Mouse (Mus musculus) ES-E14 (cell line): ENCODE results near the gene Map3k14. TPM values are rescaled to one million over a fixed set of nuclear protein-coding genes. Genes with fewer than 3 reads are reported as not detected.
A peak's percentile ranks its signal among the peaks of the same experiment; 100 is the strongest.
"Not testable (repeated sequence)": the region's sequence is repeated elsewhere in the genome, so short reads cannot be mapped to it uniquely, and the experiment has no call there.

ENCODE experiments used
- DNase-seq: peaks from one replicate; pipeline ENCODE4 v3.0.0-alpha.2; 2013; ENCODE audit warnings: low read depth, low spot score
- H3K27ac ChIP-seq: 2 replicates; pipeline ENCODE4 v1.5.1; 2012; ENCODE audit warnings: low read depth, mild to moderate bottlenecking, low read length, moderate library complexity, mixed read lengths; ENCODE audit not compliant: poor library complexity, insufficient read depth, severe bottlenecking
- H3K36me3 ChIP-seq: 2 replicates; pipeline ENCODE4 v1.6.1; 2012; ENCODE audit warnings: mild to moderate bottlenecking, low read length, moderate library complexity, mixed read lengths; ENCODE audit not compliant: control insufficient read depth, poor library complexity, insufficient read depth, severe bottlenecking
- H3K4me1 ChIP-seq, 2 experiments: fragments of 150-350 bp in 1 of 2; sonication (generic) in 1 of 2; 2 replicates each; pipeline ENCODE4 v1.6.1; 2012; ENCODE audit warnings: low read length in 2 of 2, mild to moderate bottlenecking in 1 of 2, mixed read lengths in 1 of 2; ENCODE audit not compliant: control insufficient read depth in 2 of 2, insufficient read depth in 2 of 2, poor library complexity in 1 of 2
- H3K4me3 ChIP-seq, 2 experiments: fragments of 150-350 bp in 1 of 2; sonication (generic) in 1 of 2; 2 replicates each; pipeline ENCODE4 v1.5.1; 2012; ENCODE audit warnings: low read length in 2 of 2, low read depth in 1 of 2, mild to moderate bottlenecking in 1 of 2, mixed read lengths in 1 of 2; ENCODE audit not compliant: insufficient read depth in 1 of 2, poor library complexity in 1 of 2, severe bottlenecking in 1 of 2
- H3K9ac ChIP-seq: 2 replicates; pipeline ENCODE4 v1.6.1; 2012; ENCODE audit warnings: low read depth, mild to moderate bottlenecking, low read length, mixed read lengths; ENCODE audit not compliant: poor library complexity, insufficient read depth, severe bottlenecking
- H3K9me3 ChIP-seq: fragments of 150-350 bp; sonication (generic); 2 replicates; pipeline ENCODE4 v1.6.1; 2012; ENCODE audit warnings: low read depth, mild to moderate bottlenecking, low read length; ENCODE audit not compliant: control insufficient read depth, insufficient read depth
- CHD2 ChIP-seq: IDR thresholded peaks from 2 replicates; pipeline ENCODE4 v1.6.1; 2014; ENCODE audit warnings: mild to moderate bottlenecking, low read depth, low read length, inconsistent platforms
- HCFC1 ChIP-seq: IDR thresholded peaks from 2 replicates; pipeline ENCODE4 v1.6.1; 2012; ENCODE audit warnings: low read length, inconsistent platforms, borderline replicate concordance; ENCODE audit not compliant: insufficient read depth
- MAFK ChIP-seq: IDR thresholded peaks from 2 replicates; pipeline ENCODE4 v1.6.1; 2014; ENCODE audit warnings: mild to moderate bottlenecking, low read depth, low read length, inconsistent platforms; ENCODE audit not compliant: insufficient read depth
- ZC3H11A ChIP-seq: IDR thresholded peaks from 2 replicates; pipeline ENCODE4 v1.6.1; 2012; ENCODE audit warnings: low read depth, mild to moderate bottlenecking, inconsistent platforms, low read length, borderline replicate concordance
- ZNF384 ChIP-seq: IDR thresholded peaks from 2 replicates; pipeline ENCODE4 v1.6.1; 2012; ENCODE audit warnings: low read depth, low read length, inconsistent platforms
- in situ Hi-C, 2 experiments: fragments of 600-800 bp; cut with MboI; formaldehyde crosslinking; loops; one replicate each; pipeline ENCODE4 v1.15.1; 2025; ENCODE audit warnings: low sequenced_read_pairs in 2 of 2, inconsistent platforms in 1 of 2; ENCODE audit not compliant: unreplicated experiment in 2 of 2
- total RNA-seq: library from RNA; depleted of rRNA; stranded (reverse); fragments of 300-350 nt; gene quantifications from 2 replicates; pipeline ENCODE4 v1.2.3, GENCODE M21; 2012

Gene Map3k14
- total RNA-seq, 1 experiment, result 4.5 TPM

GRCm38 (mm10) chr11:103231367-103231766 is 35.9 kb downstream of the Map3k14 start:
- H3K9ac ChIP-seq, result no peak overlapping the region
- DNase-seq, result no peak
- H3K27ac ChIP-seq, result no peak overlapping the region
- TF ChIP-seq ZC3H11A (no peak), CHD2 (no peak), MAFK (no peak), ZNF384 (no peak)
- peaks cover 0 to 11% of the 10 kb centered on the region in 2 experiments; a peak in 1 of 4 replicates for H3K4me1 ChIP-seq
- in situ Hi-C loops, result no loop called here
- no peaks in the 10 kb centered on the region for H3K9me3 ChIP-seq
- H3K4me3 ChIP-seq, result no peak overlapping the region
- H3K36me3 ChIP-seq, result no peaks in the 10 kb centered on the region; the same call in 1 of the 2 replicates

DNA sequence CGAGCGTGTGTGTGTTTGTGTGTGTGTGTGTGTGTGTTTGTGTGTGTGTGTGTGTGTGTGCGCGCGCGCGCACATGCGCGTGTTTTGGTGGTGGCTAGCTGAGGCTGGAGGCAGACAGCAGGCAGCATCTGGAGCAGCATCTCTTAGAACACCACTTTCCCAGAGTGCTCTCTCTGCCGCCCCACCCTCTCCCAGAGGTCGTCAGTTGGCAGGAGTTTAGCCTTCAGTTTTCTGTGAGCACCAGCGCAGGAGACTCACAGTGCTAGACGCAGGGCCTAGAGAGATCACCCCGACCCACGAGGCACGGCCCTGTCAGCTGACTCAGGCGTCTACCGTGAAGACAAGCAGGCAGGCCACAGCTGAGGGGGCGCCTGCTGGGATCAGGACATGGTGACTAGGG is 36.6 kb downstream of the Map3k14 start:
- H3K9ac ChIP-seq, result peak overlapping the region; percentile 41; the same call in 1 of the 2 replicates
- peaks cover 0 to 12% of the 10 kb centered on the region in 2 experiments; a peak in 1 of 4 replicates for H3K4me1 ChIP-seq
- peak overlapping the region; percentile 16 to 18; a peak in 1 of 4 replicates for H3K4me3 ChIP-seq
- H3K36me3 ChIP-seq, result no peaks in the 10 kb centered on the region; the same call in 1 of the 2 replicates
- TF ChIP-seq ZNF384 (no peak), MAFK (no peak), HCFC1 (no peak), CHD2 (no peak), ZC3H11A (no peak)
- no peaks in the 10 kb centered on the region for H3K9me3 ChIP-seq
- H3K27ac ChIP-seq, result no peak overlapping the region
- in situ Hi-C loops, result no loop called here
- no peak for DNase-seq

DNA sequence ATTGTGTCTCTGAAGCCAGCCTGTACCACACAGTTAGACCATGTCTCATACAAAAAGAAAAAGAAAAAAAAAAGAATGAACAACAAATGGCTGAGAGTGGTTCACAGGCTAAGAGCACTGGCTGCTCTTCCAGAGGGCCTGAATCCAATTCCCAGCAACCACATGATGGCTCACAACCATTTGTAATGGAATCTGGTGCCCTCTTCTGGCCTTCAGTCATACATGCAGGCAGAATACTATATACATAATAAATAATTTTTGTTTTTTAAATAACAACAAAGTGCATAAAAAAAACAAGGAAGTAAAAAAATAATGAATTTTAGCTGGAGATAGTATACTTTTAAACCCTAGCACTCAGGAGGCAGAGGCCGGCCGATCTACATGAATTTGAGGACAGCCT is 37.7 kb downstream of the Map3k14 start:
- H3K9me3 ChIP-seq, result no peaks in the 10 kb centered on the region
- H3K27ac ChIP-seq, result no peak overlapping the region
- in situ Hi-C loops, result no loop called here
- H3K4me1 ChIP-seq, result peaks cover 0 to 21% of the 10 kb centered on the region in 2 experiments; a peak in 2 of 4 replicates
- no peak for DNase-seq
- TF ChIP-seq ZC3H11A (0 out of 2 replicates have a peak, but pooled peaks have one; percentile 16), ZNF384 (no peak)
- H3K4me3 ChIP-seq, result no peak overlapping the region
- H3K36me3 ChIP-seq, result no peaks in the 10 kb centered on the region; the same call in 1 of the 2 replicates
- H3K9ac ChIP-seq, result no peak overlapping the region

DNA sequence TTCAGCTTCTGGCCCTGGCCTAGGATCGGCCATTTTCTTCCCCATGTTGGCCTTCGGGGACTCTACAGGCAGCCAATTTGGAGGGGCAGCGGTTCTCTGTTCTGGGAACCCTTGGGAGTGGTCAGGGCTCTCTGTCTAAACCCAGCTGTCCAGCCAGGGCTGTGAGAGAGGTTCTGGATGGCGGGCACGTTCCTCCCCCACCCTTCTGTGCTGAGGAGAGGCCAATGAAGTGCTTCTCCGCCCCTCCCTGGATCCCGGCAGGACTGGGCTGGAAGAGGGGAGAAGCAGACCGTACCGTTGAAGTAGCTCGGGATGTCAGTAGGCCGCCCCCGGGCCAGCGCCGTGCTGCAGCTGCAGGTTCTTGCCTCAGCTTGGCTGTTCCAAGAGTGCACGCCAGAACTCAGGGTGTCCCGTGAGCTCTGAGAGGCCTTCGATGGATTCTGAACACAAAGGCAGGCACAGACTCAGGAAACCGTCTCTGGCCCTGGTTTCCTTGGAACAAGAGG is 43.3 kb downstream of the Map3k14 start:
- in situ Hi-C loops, result no loop called here
- DNase-seq, result no peak
- peaks cover 2 to 16% of the 10 kb centered on the region in 2 experiments; a peak in 2 of 4 replicates for H3K4me1 ChIP-seq
- H3K36me3 ChIP-seq, result no peaks in the 10 kb centered on the region
- TF ChIP-seq CHD2 (no peak), ZNF384 (no peak), HCFC1 (no peak), MAFK (no peak), ZC3H11A (no peak)
- H3K27ac ChIP-seq, result no peak overlapping the region
- peak overlapping the region; percentile 1; the same call in 1 of the 2 replicates for H3K9ac ChIP-seq
- no peaks in the 10 kb centered on the region for H3K9me3 ChIP-seq
- H3K4me3 ChIP-seq, result peak overlapping the region; percentile 13 to 47; a peak in 3 of 4 replicates

- Histone ChIP-seq H3K27ac (no peak overlapping the region), H3K9ac (no peak overlapping the region), H3K4me3 (no peak overlapping the region), H3K4me1 (peaks cover 2 to 18% of the 10 kb centered on the region in 2 experiments; a peak in 2 of 4 replicates), H3K36me3 (no peaks in the 10 kb centered on the region), H3K9me3 (no peaks in the 10 kb centered on the region)
- no peak for DNase-seq
- TF ChIP-seq CHD2 (no peak), ZC3H11A (no peak), HCFC1 (no peak), ZNF384 (no peak)
- in situ Hi-C loops, result no loop called here
These were observed 43.8 kb downstream of the Map3k14 start for GRCm38 (mm10) chr11:103223444-103223843.

GRCm38 (mm10) chr11:103222718-103223117 is 44.6 kb downstream of the Map3k14 start:
- H3K9me3 ChIP-seq, H3K9ac ChIP-seq, DNase-seq, in situ Hi-C loops, H3K27ac ChIP-seq, H3K36me3 ChIP-seq, H3K4me3 ChIP-seq: not testable (repeated sequence)
- H3K4me1 ChIP-seq, result peaks cover 2 to 20% of the 10 kb centered on the region in 2 experiments; a peak in 2 of 4 replicates
